Mouse (Mus musculus) adrenal gland, adult 18-20 months (tissue): Measurements from ENCODE around the gene Tdrd12. TPM values are rescaled to one million over a fixed set of nuclear protein-coding genes. Genes with fewer than 3 reads are reported as not detected.
"Not testable (repeated sequence)": the region's sequence is repeated elsewhere in the genome, so short reads cannot be mapped to it uniquely, and the experiment has no call there.

ENCODE experiments used
- DNase-seq, 2 experiments: peaks; one replicate each; pipeline ENCODE4 v3.0.0; 2021 to 2022; ENCODE audit warnings: low spot score in 2 of 2
- total RNA-seq, 2 experiments: library from RNA; stranded (reverse); gene quantifications; 1 replicate in 1 of 2; 2 replicates in 1 of 2; pipeline ENCODE4 v1.2.3; 2021

Gene Tdrd12
- total RNA-seq, 2 experiments from 2014 or later, result 0.07 to 0.10 TPM

GRCm38 (mm10) chr7:35555224-35556204, 18.0 kb upstream of the Tdrd12 start:
- peak; percentile 83 to 89 for DNase-seq

GRCm38 (mm10) chr7:35554605-35555175, 17.1 kb upstream of the Tdrd12 start:
- peak in 1 of 2 experiments; percentile 10 for DNase-seq

GRCm38 (mm10) chr7:35553751-35554604, 16.4 kb upstream of the Tdrd12 start:
- no peak for DNase-seq

GRCm38 (mm10) chr7:35545881-35546280, 8.3 kb upstream of the Tdrd12 start:
- DNase-seq, result peak; percentile 31 to 42

- no peak for DNase-seq
Measured at GRCm38 (mm10) chr7:35535750-35536512, 1.6 kb downstream of the Tdrd12 start.

- not testable (repeated sequence) for DNase-seq
Measured at GRCm38 (mm10) chr7:35530544-35530943, 7.0 kb downstream of the Tdrd12 start.

GRCm38 (mm10) chr7:35530026-35530425, 7.5 kb downstream of the Tdrd12 start:
- DNase-seq, result no peak

- no peak for DNase-seq
Measured at GRCm38 (mm10) chr7:35526795-35527194, 10.8 kb downstream of the Tdrd12 start.

GRCm38 (mm10) chr7:35501995-35502394, 35.5 kb downstream of the Tdrd12 start:
- no peak for DNase-seq

GRCm38 (mm10) chr7:35497516-35497915, 40.0 kb downstream of the Tdrd12 start:
- DNase-seq, result no peak

GRCm38 (mm10) chr7:35491005-35491404, 46.5 kb downstream of the Tdrd12 start:
- DNase-seq, result no peak

GRCm38 (mm10) chr7:35490186-35490585, 47.4 kb downstream of the Tdrd12 start:
- DNase-seq, result no peak

- DNase-seq, result no peak
Measured at GRCm38 (mm10) chr7:35486553-35486952, 51.0 kb downstream of the Tdrd12 start.

- DNase-seq, result no peak
Measured at GRCm38 (mm10) chr7:35485126-35485525, 52.4 kb downstream of the Tdrd12 start.

GRCm38 (mm10) chr7:35476457-35476856, 61.1 kb downstream of the Tdrd12 start:
- DNase-seq, result no peak

GRCm38 (mm10) chr7:35470794-35471193, 66.8 kb downstream of the Tdrd12 start:
- no peak for DNase-seq

- no peak for DNase-seq
Measured at GRCm38 (mm10) chr7:35467856-35468255, 69.7 kb downstream of the Tdrd12 start.

GRCm38 (mm10) chr7:35465027-35465426, 72.5 kb downstream of the Tdrd12 start:
- DNase-seq, result no peak

GRCm38 (mm10) chr7:35460971-35461370, 76.6 kb downstream of the Tdrd12 start:
- DNase-seq, result no peak

- DNase-seq, result no peak
Measured at GRCm38 (mm10) chr7:35456091-35456814, 81.3 kb downstream of the Tdrd12 start.
